ENCODE assay signal across 9 mouse cellular contexts in genomic region chr4:135960717-135961116, GRCm38 (mm10). TPM values are rescaled to one million over a fixed set of nuclear protein-coding genes. Genes with fewer than 3 reads are reported as not detected.
A peak's percentile ranks its signal among the peaks of the same experiment; 100 is the strongest.
DNase-seq lines count a peak whose midpoint lies in the region; ATAC-seq and TF ChIP-seq lines count a peak whose summit lies in the region.
"Had no signal": no experiment of that assay in that cellular context is flagged by ENCODE, and none has a peak within 500 bp of the region (broad histone marks: within the 10 kb centered on the region; RNA-seq: fewer than 3 reads in every experiment).

No protein-coding gene starts in this region.

- WGBS in hindbrain, embryonic 10.5 days, result 22% methylated on average over 5 of the region's 5 CpGs
- 27% methylated on average over 5 of the region's 5 CpGs for WGBS in hindbrain, embryonic 12.5 days

- H3K27ac ChIP-seq in hindbrain, embryonic 10.5 days, result no peak overlapping the region
- no peak overlapping the region for H3K27ac ChIP-seq in hindbrain, embryonic 12.5 days
- no peak overlapping the region for H3K27ac ChIP-seq in MEL (ENCODE audit: control insufficient read depth, low read depth, low read length)
- H3K27ac ChIP-seq in left cerebral cortex, adult 2 months, result no peak overlapping the region
- H3K27ac ChIP-seq: embryonic facial prominence, embryonic 15.5 days had no signal

- no peak for TF ChIP-seq EP300 in MEL (IDR thresholded peaks at IDR 0.05; ENCODE audit: low read depth in 1 of 2, low read length in 2 of 2)

- no peak; a peak in 1 of 4 replicates for TF ChIP-seq POLR2A in MEL (IDR thresholded peaks at IDR 0.05; ENCODE audit: control insufficient read depth in 1 of 2, insufficient read depth in 1 of 2, low read depth in 1 of 2, low read length in 2 of 2, poor library complexity in 1 of 2)
- TF ChIP-seq POLR2A in myocyte (IDR thresholded peaks at IDR 0.05; ENCODE audit: insufficient read length, low read depth), result no peak

- no peaks in the 10 kb centered on the region for H3K9me3 ChIP-seq in hindbrain, embryonic 10.5 days
- no peaks in the 10 kb centered on the region for H3K9me3 ChIP-seq in hindbrain, embryonic 12.5 days (replicated peaks)
- H3K9me3 ChIP-seq in MEL (replicated peaks; ENCODE audit: insufficient read depth, low read length), result no peaks in the 10 kb centered on the region
- H3K9me3 ChIP-seq: embryonic facial prominence, embryonic 15.5 days had no signal

- no peak overlapping the region for H3K9ac ChIP-seq in hindbrain, embryonic 12.5 days
- no peak overlapping the region for H3K9ac ChIP-seq in MEL (ENCODE audit: control insufficient read depth, low read depth, low read length, poor library complexity, severe bottlenecking)
- H3K9ac ChIP-seq: embryonic facial prominence, embryonic 15.5 days had no signal

- H3K79me2 ChIP-seq in MEL (ENCODE audit: control insufficient read depth, insufficient read depth, low read length, poor library complexity) (peaks cover 7% of the 10 kb centered on the region; the same call in 1 of the 2 replicates), myocyte (ENCODE audit: control insufficient read depth, insufficient read depth) (no peaks in the 10 kb centered on the region)

- no peak overlapping the region for H3K4me3 ChIP-seq in hindbrain, embryonic 10.5 days
- no peak overlapping the region for H3K4me3 ChIP-seq in hindbrain, embryonic 12.5 days
- H3K4me3 ChIP-seq in MEL (ENCODE audit: control insufficient read depth in 1 of 2, insufficient read depth in 1 of 2, low read depth in 2 of 2, low read length in 2 of 2) (no peak overlapping the region), myocyte (no peak overlapping the region)
- no peak overlapping the region for H3K4me3 ChIP-seq in left cerebral cortex, adult 2 months
- H3K4me3 ChIP-seq: embryonic facial prominence, embryonic 15.5 days had no signal

- peak; percentile 92 to 97 (median 96) for TF ChIP-seq CTCF in MEL (IDR thresholded peaks at IDR 0.05 in 2 of 3, conservative IDR thresholded peaks at IDR 0.05 in 1 of 3; ENCODE audit: control insufficient read depth in 1 of 3, insufficient read depth in 1 of 3, low read depth in 2 of 3, low read length in 3 of 3, poor library complexity in 1 of 3, severe bottlenecking in 1 of 3)
- TF ChIP-seq CTCF in left cerebral cortex, adult 2 months (IDR thresholded peaks at IDR 0.05), result peak; percentile 82

- TF ChIP-seq RAD21 in MEL (IDR thresholded peaks at IDR 0.05; ENCODE audit: low read depth, low read length), result peak; percentile 79

- peaks cover 25% of the 10 kb centered on the region for H3K4me1 ChIP-seq in hindbrain, embryonic 10.5 days (replicated peaks)
- peaks cover 18% of the 10 kb centered on the region for H3K4me1 ChIP-seq in hindbrain, embryonic 12.5 days
- peaks cover 4 to 7% of the 10 kb centered on the region in 2 experiments; a peak in 3 of 4 replicates for H3K4me1 ChIP-seq in MEL (ENCODE audit: control insufficient read depth in 1 of 2, insufficient read depth in 2 of 2, low read length in 2 of 2)

- no peak overlapping the region for H3K4me2 ChIP-seq in hindbrain, embryonic 12.5 days (replicated peaks)
- H3K4me2 ChIP-seq in myocyte (ENCODE audit: low read depth), result no peak overlapping the region
- H3K4me2 ChIP-seq: embryonic facial prominence, embryonic 15.5 days had no signal

- ATAC-seq in hindbrain, embryonic 12.5 days (ENCODE audit: low FRiP score), result no peak
- ATAC-seq in granulocyte monocyte progenitor cell, adult 5-6 weeks (replicated peaks; ENCODE audit: poor library complexity, severe bottlenecking), result peak; percentile 54

- intact Hi-C loops in left cerebral cortex, adult 2 months (cut with DNase I), result loop anchor here (1.0 kb wide), 1 partner anchor 70 kb away; no protein-coding TSS in a partner anchor

- H3K36me3 ChIP-seq in hindbrain, embryonic 10.5 days, result peaks cover 49% of the 10 kb centered on the region
- peaks cover 43% of the 10 kb centered on the region for H3K36me3 ChIP-seq in hindbrain, embryonic 12.5 days
- H3K36me3 ChIP-seq in MEL (ENCODE audit: control insufficient read depth in 1 of 2, insufficient read depth in 2 of 2, low read length in 2 of 2) (peaks cover 0 to 6% of the 10 kb centered on the region in 2 experiments; a peak in 2 of 4 replicates), myocyte (ENCODE audit: control insufficient read depth, insufficient read depth) (peaks cover 5% of the 10 kb centered on the region)

- peak; percentile 86 for DNase-seq in hindbrain, embryonic 10.5 days (ENCODE audit: low spot score)
- DNase-seq in MEL (ENCODE audit: low read depth, low spot score), result peak; percentile 90
- peak; percentile 76 for DNase-seq in cerebellum, adult 9-11 months
- peak; percentile 73 to 79 for DNase-seq in left cerebral cortex, adult 2 months (ENCODE audit: extremely low spot score in 1 of 2, low spot score in 2 of 2)
- DNase-seq in testis, postnatal 10 days (ENCODE audit: low spot score), result peak; percentile 90

- H3K27me3 ChIP-seq in hindbrain, embryonic 10.5 days (ENCODE audit: insufficient read depth, poor library complexity, severe bottlenecking), result no peaks in the 10 kb centered on the region
- H3K27me3 ChIP-seq in hindbrain, embryonic 12.5 days, result no peaks in the 10 kb centered on the region
- H3K27me3 ChIP-seq in MEL (ENCODE audit: control insufficient read depth in 1 of 2, insufficient read depth in 2 of 2, low read length in 2 of 2) (no peaks in the 10 kb centered on the region), myocyte (ENCODE audit: control insufficient read depth, insufficient read depth, insufficient read length) (no peaks in the 10 kb centered on the region)
- H3K27me3 ChIP-seq: embryonic facial prominence, embryonic 15.5 days had no signal

- H3ac ChIP-seq in myocyte (ENCODE audit: control insufficient read depth, insufficient read length), result no peak overlapping the region

TF ChIP-seq in myocyte, 11 proteins besides CTCF, POLR2A, EP300 and RAD21 (continues in another document):
- peak; percentile 62 for TF ChIP-seq POLR2AphosphoS2 (IDR thresholded peaks at IDR 0.05; ENCODE audit: insufficient read length, low read depth)

RNA-seq across cellular contexts. Expression of gene Gale, which starts 2.8 kb away (rescaled TPM):
- polyA plus RNA-seq in hindbrain, embryonic 10.5 days (2016; fragmentation: Nextera tagmentation; extraction: Ambion mirVana), result 48.5 and 49.7 TPM in 2 replicates
- polyA plus RNA-seq in hindbrain, embryonic 12.5 days (2016; fragmentation: Nextera tagmentation; extraction: Ambion mirVana), result 35.3 and 35.5 TPM in 2 replicates
- 23.3 and 24.5 TPM in 2 replicates for total RNA-seq in MEL (2012; rRNA removed)
- polyA plus RNA-seq in MEL (2012; ENCODE audit: insufficient read depth in 1 of 2, insufficient read length in 2 of 2, low read depth in 1 of 2, low replicate concordance in 2 of 2, missing spikeins in 1 of 2) (10 to 100 TPM in 1 of 2 experiments, not detected in 1; 31.2 TPM), myocyte (2012; fragmentation: generic; extraction: Trizol) (51.3 TPM)
- total RNA-seq in granulocyte monocyte progenitor cell, adult 5-6 weeks (2014; fragmentation: Nextera tagmentation), result 6.3 and 11.1 TPM in 2 replicates
- 5.0 and 5.3 TPM in 2 replicates for total RNA-seq in granulocyte monocyte progenitor cell, adult 5-6 weeks (2017)
- 10 to 100 TPM; 22.0 to 22.9 TPM for total RNA-seq in left cerebral cortex, adult 2 months (2021)

RNA-seq across cellular contexts. Expression of gene Lypla2, which starts 11.7 kb away (rescaled TPM):
- 213 and 223 TPM in 2 replicates for polyA plus RNA-seq in hindbrain, embryonic 10.5 days (2016; fragmentation: Nextera tagmentation; extraction: Ambion mirVana)
- 153 and 167 TPM in 2 replicates for polyA plus RNA-seq in hindbrain, embryonic 12.5 days (2016; fragmentation: Nextera tagmentation; extraction: Ambion mirVana)
- 53.8 and 65.1 TPM in 2 replicates for total RNA-seq in MEL (2012; rRNA removed)
- 10 to 100 TPM in 1 of 2 experiments, not detected in 1; 95.6 TPM for polyA plus RNA-seq in MEL (2012; ENCODE audit: insufficient read depth in 1 of 2, insufficient read length in 2 of 2, low read depth in 1 of 2, low replicate concordance in 2 of 2, missing spikeins in 1 of 2)
- total RNA-seq in granulocyte monocyte progenitor cell, adult 5-6 weeks (2014; fragmentation: Nextera tagmentation), result 28.6 and 60.0 TPM in 2 replicates
- 19.4 and 20.4 TPM in 2 replicates for total RNA-seq in granulocyte monocyte progenitor cell, adult 5-6 weeks (2017)
- total RNA-seq in left cerebral cortex, adult 2 months (2021), result 10 to 100 TPM; 92.9 to 96.7 TPM
- polyA plus RNA-seq in myocyte (2012; fragmentation: generic; extraction: Trizol), result 60.9 TPM

RNA-seq across cellular contexts. Expression of gene Hmgcl, which starts 14.5 kb away (rescaled TPM):
- polyA plus RNA-seq in hindbrain, embryonic 10.5 days (2016; fragmentation: Nextera tagmentation; extraction: Ambion mirVana), result 60.3 and 61.4 TPM in 2 replicates
- 55.6 and 60.2 TPM in 2 replicates for polyA plus RNA-seq in hindbrain, embryonic 12.5 days (2016; fragmentation: Nextera tagmentation; extraction: Ambion mirVana)
- 48.5 and 48.7 TPM in 2 replicates for total RNA-seq in MEL (2012; rRNA removed)
- polyA plus RNA-seq in MEL (2012; ENCODE audit: insufficient read depth in 1 of 2, insufficient read length in 2 of 2, low read depth in 1 of 2, low replicate concordance in 2 of 2, missing spikeins in 1 of 2) (10 to 100 TPM in 1 of 2 experiments, not detected in 1; 66.5 TPM), myocyte (2012; fragmentation: generic; extraction: Trizol) (44.1 TPM)
- total RNA-seq in granulocyte monocyte progenitor cell, adult 5-6 weeks (2014; fragmentation: Nextera tagmentation), result 51.5 and 61.2 TPM in 2 replicates
- 36.6 and 40.8 TPM in 2 replicates for total RNA-seq in granulocyte monocyte progenitor cell, adult 5-6 weeks (2017)
- total RNA-seq in left cerebral cortex, adult 2 months (2021), result 10 to 100 TPM; 33.4 to 34.1 TPM

RNA-seq across cellular contexts. Expression of gene Pithd1, which starts 26.3 kb away (rescaled TPM):
- 60.7 and 61.2 TPM in 2 replicates for polyA plus RNA-seq in hindbrain, embryonic 10.5 days (2016; fragmentation: Nextera tagmentation; extraction: Ambion mirVana)
- polyA plus RNA-seq in hindbrain, embryonic 12.5 days (2016; fragmentation: Nextera tagmentation; extraction: Ambion mirVana), result 58.3 and 59.8 TPM in 2 replicates
- 75.5 and 77.7 TPM in 2 replicates for total RNA-seq in MEL (2012; rRNA removed)
- polyA plus RNA-seq in MEL (2012; ENCODE audit: insufficient read depth in 1 of 2, insufficient read length in 2 of 2, low read depth in 1 of 2, low replicate concordance in 2 of 2, missing spikeins in 1 of 2), result 10 to 100 TPM in 1 of 2 experiments, not detected in 1; 62.8 TPM
- 21.2 and 24.7 TPM in 2 replicates for total RNA-seq in granulocyte monocyte progenitor cell, adult 5-6 weeks (2014; fragmentation: Nextera tagmentation)
- total RNA-seq in granulocyte monocyte progenitor cell, adult 5-6 weeks (2017), result 29.1 and 38.0 TPM in 2 replicates
- 10 to 100 TPM; 75.9 to 95.0 TPM for total RNA-seq in left cerebral cortex, adult 2 months (2021)
- polyA plus RNA-seq in myocyte (2012; fragmentation: generic; extraction: Trizol), result 35.2 TPM

RNA-seq across cellular contexts. Expression of gene Fuca1, which starts 40.2 kb away (rescaled TPM):
- polyA plus RNA-seq in hindbrain, embryonic 10.5 days (2016; fragmentation: Nextera tagmentation; extraction: Ambion mirVana), result 54.3 and 59.5 TPM in 2 replicates
- polyA plus RNA-seq in hindbrain, embryonic 12.5 days (2016; fragmentation: Nextera tagmentation; extraction: Ambion mirVana), result 50.2 and 54.1 TPM in 2 replicates
- total RNA-seq in MEL (2012; rRNA removed), result 26.8 and 33.7 TPM in 2 replicates
- polyA plus RNA-seq in MEL (2012; ENCODE audit: insufficient read depth in 1 of 2, insufficient read length in 2 of 2, low read depth in 1 of 2, low replicate concordance in 2 of 2, missing spikeins in 1 of 2) (10 to 100 TPM in 1 of 2 experiments, not detected in 1; 48.6 TPM), myocyte (2012; fragmentation: generic; extraction: Trizol) (29.8 TPM)
- 62.1 and 116 TPM in 2 replicates for total RNA-seq in granulocyte monocyte progenitor cell, adult 5-6 weeks (2014; fragmentation: Nextera tagmentation)
- total RNA-seq in granulocyte monocyte progenitor cell, adult 5-6 weeks (2017), result 68.2 and 68.6 TPM in 2 replicates
- 10 to 100 TPM; 34.9 to 37.9 TPM for total RNA-seq in left cerebral cortex, adult 2 months (2021)
